ENCODE assay signal across 12 mouse cellular contexts in genomic region chr4:140070331-140070652, GRCm38 (mm10).
A peak's percentile ranks its signal among the peaks of the same experiment; 100 is the strongest.
DNase-seq lines count a peak whose midpoint lies in the region; ATAC-seq and TF ChIP-seq lines count a peak whose summit lies in the region.
"Had no signal": no experiment of that assay in that cellular context is flagged by ENCODE, and none has a peak within 500 bp of the region (broad histone marks: within the 10 kb centered on the region; RNA-seq: fewer than 3 reads in every experiment).

No protein-coding gene starts in this region.

- WGBS in hindbrain, postnatal 0 days = 34% methylated on average over 10 of the region's 10 CpGs

- peak; percentile 87 for DNase-seq in brain, adult 2 months (ENCODE audit: low read depth, low spot score)
- DNase-seq in hindbrain, postnatal 0 days (ENCODE audit: low spot score) = no peak
- DNase-seq in lung, postnatal 36 days = peak; percentile 22
- DNase-seq in kidney, postnatal 10 days = no peak
- DNase-seq in cerebellum, adult 9-10 months = no peak
- DNase-seq in T-cell, adult 2 months (ENCODE audit: low spot score) = no peak
- DNase-seq: cerebellum, adult 2 months; heart, adult 2 months had no signal

- no peak overlapping the region for H3K4me2 ChIP-seq in hindbrain, postnatal 0 days (ENCODE audit: low read depth, low read length)

- H3K9me3 ChIP-seq in hindbrain, postnatal 0 days (ENCODE audit: low read length) = no peaks in the 10 kb centered on the region

- peaks cover 6% of the 10 kb centered on the region for H3K4me1 ChIP-seq in cortical plate, adult 2 months (ENCODE audit: control insufficient read depth, insufficient read depth, low read length)
- no peaks in the 10 kb centered on the region for H3K4me1 ChIP-seq in hindbrain, postnatal 0 days (ENCODE audit: insufficient read depth, low read length)

- H3K27ac ChIP-seq in cortical plate, adult 2 months (ENCODE audit: insufficient read depth, low read length) = peak overlapping the region; percentile 51; the same call in 1 of the 2 replicates
- peak overlapping the region; percentile 32; the same call in 1 of the 2 replicates for H3K27ac ChIP-seq in hindbrain, postnatal 0 days
- H3K27ac ChIP-seq: heart, adult 2 months; liver, embryonic 14.5 days had no signal

- TF ChIP-seq POLR2A in cortical plate, adult 2 months (IDR thresholded peaks at IDR 0.05; ENCODE audit: extremely low read depth, insufficient read depth, low read length) = no peak

- no peak overlapping the region for H3K4me3 ChIP-seq in cortical plate, adult 2 months (ENCODE audit: insufficient read depth, low read length)
- no peak overlapping the region for H3K4me3 ChIP-seq in hindbrain, postnatal 0 days (ENCODE audit: low read length)
- H3K4me3 ChIP-seq: heart, adult 2 months; myocyte had no signal

- H3K27me3 ChIP-seq in hindbrain, postnatal 0 days (ENCODE audit: insufficient read depth, low read length) = no peaks in the 10 kb centered on the region

- ATAC-seq in hindbrain, postnatal 0 days = peak; percentile 43

- H3K36me3 ChIP-seq in hindbrain, postnatal 0 days (ENCODE audit: insufficient read depth, low read length) = no peaks in the 10 kb centered on the region
- H3K36me3 ChIP-seq: G1E had no signal

- TF ChIP-seq CTCF in cortical plate, adult 2 months (IDR thresholded peaks at IDR 0.05; ENCODE audit: extremely low read depth, insufficient read depth, low read length) = no peak
- no peak for TF ChIP-seq CTCF in hindbrain, postnatal 0 days (IDR thresholded peaks at IDR 0.05; ENCODE audit: low read depth)

- no peak overlapping the region for H3K9ac ChIP-seq in hindbrain, postnatal 0 days (replicated peaks; ENCODE audit: low read length)
- H3K9ac ChIP-seq: liver, embryonic 14.5 days had no signal

Comparison
In these comparisons a context has a peak if more than half of its experiments do, and no peak if none do; other contexts are left out.
1. DNase-seq: peak in brain, adult 2 months (single experiment) and lung, postnatal 36 days (single experiment); none in hindbrain, postnatal 0 days (single experiment), kidney, postnatal 10 days (single experiment), cerebellum, adult 9-10 months (single experiment) and T-cell, adult 2 months (single experiment).